ENCODE assay signal across 17 mouse cellular contexts in the genomic region with DNA sequence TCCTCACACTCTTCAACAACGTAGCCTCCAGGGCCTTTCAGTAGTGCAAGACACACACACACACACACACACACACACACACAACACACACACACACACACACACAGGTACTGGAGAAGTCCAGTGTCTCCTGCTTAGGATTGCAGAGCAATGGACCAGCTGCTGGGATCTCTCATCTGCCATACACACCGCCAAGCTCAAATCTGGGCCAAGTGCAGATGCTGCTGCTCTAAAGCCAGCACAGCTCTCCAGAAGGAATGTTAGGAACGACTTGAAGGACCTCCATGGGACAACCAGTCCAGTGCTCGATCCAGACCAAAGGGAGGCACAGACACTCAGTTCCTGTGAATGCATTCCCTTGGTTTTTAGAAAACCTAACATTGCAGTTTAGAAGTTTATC.
A peak's percentile ranks its signal among the peaks of the same experiment; 100 is the strongest.
DNase-seq lines count a peak whose midpoint lies in the region; ATAC-seq lines count a peak whose summit lies in the region.
"Had no signal": no experiment of that assay in that cellular context is flagged by ENCODE, and none has a peak within 500 bp of the region (broad histone marks: within the 10 kb centered on the region; RNA-seq: fewer than 3 reads in every experiment).

No protein-coding gene starts in this region.

- no peaks in the 10 kb centered on the region for H3K27me3 ChIP-seq in heart, embryonic 11.5 days (ENCODE audit: control insufficient read depth, insufficient read depth, low read length)
- H3K27me3 ChIP-seq: forebrain, embryonic 12.5 days; hindbrain, embryonic 13.5 days; lung, embryonic 15.5 days had no signal

- H3K4me1 ChIP-seq in heart, embryonic 11.5 days (ENCODE audit: control insufficient read depth, insufficient read depth, low read length), result no peaks in the 10 kb centered on the region
- H3K4me1 ChIP-seq: forebrain, embryonic 12.5 days; hindbrain, embryonic 13.5 days had no signal

- H3K4me3 ChIP-seq in heart, embryonic 11.5 days (ENCODE audit: low read depth, low read length), result no peak overlapping the region
- H3K4me3 ChIP-seq: forebrain, embryonic 12.5 days; hindbrain, embryonic 13.5 days; lung, embryonic 15.5 days had no signal

- peak; percentile 47 to 54 for DNase-seq in heart, adult 9 months (ENCODE audit: low spot score in 2 of 2)
- peak; percentile 57 for DNase-seq in lung, postnatal 10 days
- no peak for DNase-seq in lung, postnatal 25 days (ENCODE audit: low spot score)
- peak; percentile 15 to 27 for DNase-seq in gastrocnemius, adult 8-10 months (ENCODE audit: low spot score in 2 of 2)
- peak; percentile 34 for DNase-seq in heart, postnatal 25 days (ENCODE audit: low spot score)
- no peak for DNase-seq in left cerebral cortex, postnatal 14 days (ENCODE audit: low spot score in 2 of 2)
- DNase-seq in right cerebral cortex, postnatal 36 days (ENCODE audit: low spot score in 2 of 2), result no peak
- DNase-seq: adrenal gland, postnatal 14 days; cerebellum, adult 11-12 months; cerebellum, postnatal 25 days; left cerebral cortex, postnatal 4 days; thymus, adult 18-20 months had no signal

- 68% methylated on average over 4 of the region's 4 CpGs for WGBS in heart, embryonic 11.5 days (ENCODE audit: insufficient replicate concordance)

- no peaks in the 10 kb centered on the region for H3K36me3 ChIP-seq in heart, embryonic 11.5 days (ENCODE audit: control insufficient read depth, insufficient read depth, low read length)
- H3K36me3 ChIP-seq: forebrain, embryonic 12.5 days; hindbrain, embryonic 13.5 days; lung, embryonic 15.5 days had no signal

- H3K4me2 ChIP-seq in heart, embryonic 11.5 days, result no peak overlapping the region
- H3K4me2 ChIP-seq: forebrain, embryonic 12.5 days; hindbrain, embryonic 13.5 days; lung, embryonic 15.5 days had no signal

- ATAC-seq in heart, embryonic 11.5 days (replicated peaks; ENCODE audit: insufficient number of reproducible peaks, low FRiP score, low TSS enrichment), result no peak
- ATAC-seq: midbrain, embryonic 16.5 days had no signal

- no peaks in the 10 kb centered on the region for H3K9me3 ChIP-seq in heart, embryonic 11.5 days (replicated peaks; ENCODE audit: control insufficient read depth, low read length)
- H3K9me3 ChIP-seq: forebrain, embryonic 12.5 days; hindbrain, embryonic 13.5 days; lung, embryonic 15.5 days had no signal

- H3K9ac ChIP-seq in heart, embryonic 11.5 days (ENCODE audit: low read depth, low read length), result no peak overlapping the region
- H3K9ac ChIP-seq: forebrain, embryonic 12.5 days; hindbrain, embryonic 13.5 days; lung, embryonic 15.5 days had no signal

- intact Hi-C loops in heart, postnatal 25 days (cut with DNase I), result no loop called here
- intact Hi-C loops in left cerebral cortex, postnatal 14 days (cut with DNase I), result no loop called here

- no peak overlapping the region for H3K27ac ChIP-seq in heart, embryonic 11.5 days (ENCODE audit: low read depth, low read length)
- H3K27ac ChIP-seq: forebrain, embryonic 12.5 days; hindbrain, embryonic 13.5 days; lung, embryonic 15.5 days had no signal

Comparison
In these comparisons a context has a peak if more than half of its experiments do, and no peak if none do; other contexts are left out.
1. DNase-seq: peak in heart, adult 9 months (2 of 2), lung, postnatal 10 days (single experiment), gastrocnemius, adult 8-10 months (2 of 2) and heart, postnatal 25 days (single experiment); none in lung, postnatal 25 days (single experiment), left cerebral cortex, postnatal 14 days (0 of 2) and right cerebral cortex, postnatal 36 days (0 of 2).